Comparison of ENCODE assay signal across 24 mouse cellular contexts in the genomic region with DNA sequence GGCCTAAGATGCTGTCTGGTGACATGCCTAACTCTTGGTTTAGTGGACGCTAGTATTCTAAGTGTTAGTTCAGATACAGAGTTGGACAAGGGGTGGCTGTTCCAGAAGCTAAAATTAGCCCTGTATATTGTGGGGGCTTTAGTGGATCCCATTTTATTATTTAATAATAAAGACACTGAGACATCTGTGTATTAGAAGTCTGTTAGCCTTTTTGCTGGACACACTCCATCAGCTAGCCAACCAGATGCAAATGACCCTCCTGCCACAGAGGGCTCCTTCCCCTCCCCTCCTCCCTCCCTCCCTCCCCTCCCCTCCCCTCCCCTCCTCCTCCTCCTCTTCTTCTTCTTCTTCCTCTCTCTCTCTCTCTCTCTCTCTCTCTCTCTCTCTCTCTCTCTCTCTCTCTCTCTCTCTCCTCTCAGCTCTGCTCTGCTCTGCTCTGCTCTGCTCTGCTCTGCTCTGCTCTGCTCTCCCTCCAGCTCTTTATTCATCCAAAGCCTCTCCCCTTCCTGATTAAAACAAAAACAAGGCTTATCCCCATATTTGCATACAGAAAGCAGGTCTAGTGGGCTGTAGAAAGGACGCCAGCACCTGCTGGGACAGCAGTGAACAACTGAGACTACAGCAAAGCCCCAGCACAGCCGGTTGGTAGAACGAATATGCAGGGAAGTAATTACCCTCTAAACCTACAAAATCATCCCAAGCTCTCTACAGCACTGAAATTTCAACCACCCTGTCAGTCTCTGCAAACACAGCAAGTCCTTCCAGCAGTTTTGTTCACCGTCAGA. TPM values are rescaled to one million over a fixed set of nuclear protein-coding genes. Genes with fewer than 3 reads are reported as not detected.
DNase-seq lines count a peak whose midpoint lies in the region; ATAC-seq lines count a peak whose summit lies in the region.
"Had no signal": no experiment of that assay in that cellular context is flagged by ENCODE, and none has a peak within 500 bp of the region (broad histone marks: within the 10 kb centered on the region; RNA-seq: fewer than 3 reads in every experiment).

No protein-coding gene starts in this region.

- H3K4me1 ChIP-seq in kidney, embryonic 15.5 days = peaks cover 24% of the 10 kb centered on the region
- peaks cover 18% of the 10 kb centered on the region for H3K4me1 ChIP-seq in kidney, embryonic 16.5 days (ENCODE audit: insufficient read depth, low read length)
- peaks cover 19% of the 10 kb centered on the region for H3K4me1 ChIP-seq in embryonic facial prominence, embryonic 10.5 days

- H3K36me3 ChIP-seq in kidney, embryonic 15.5 days = no peaks in the 10 kb centered on the region
- no peaks in the 10 kb centered on the region for H3K36me3 ChIP-seq in kidney, embryonic 16.5 days (ENCODE audit: insufficient read depth, low read length)
- H3K36me3 ChIP-seq in embryonic facial prominence, embryonic 10.5 days (replicated peaks) = no peaks in the 10 kb centered on the region
- H3K36me3 ChIP-seq: G1E; limb, embryonic 10.5 days had no signal

- WGBS in kidney, embryonic 15.5 days = 41% methylated on average over 5 of the region's 5 CpGs
- WGBS in kidney, embryonic 16.5 days = 41% methylated on average over 5 of the region's 5 CpGs
- 30% methylated on average over 5 of the region's 5 CpGs for WGBS in embryonic facial prominence, embryonic 10.5 days

- H3K9ac ChIP-seq in kidney, embryonic 15.5 days = no peak overlapping the region
- H3K9ac ChIP-seq in kidney, embryonic 16.5 days (replicated peaks; ENCODE audit: low read length) = no peak overlapping the region
- H3K9ac ChIP-seq: forebrain, embryonic 13.5 days had no signal

- intact Hi-C loops in left cerebral cortex, postnatal 4 days (cut with DNase I) = no loop called here

- no peak for ATAC-seq in kidney, embryonic 15.5 days (replicated peaks; ENCODE audit: low FRiP score)
- no peak for ATAC-seq in kidney, embryonic 16.5 days (ENCODE audit: low FRiP score, low TSS enrichment)
- ATAC-seq: forebrain, embryonic 13.5 days had no signal

- DNase-seq in spleen, postnatal 36 days (ENCODE audit: low spot score in 2 of 2) = peak; percentile 68 to 69
- DNase-seq in spleen, postnatal 14 days (ENCODE audit: low spot score in 2 of 2) = no peak
- DNase-seq in embryonic facial prominence, embryonic 10.5 days (ENCODE audit: low spot score) = no peak
- no peak for DNase-seq in left cerebral cortex, postnatal 4 days
- DNase-seq in urinary bladder, postnatal 14 days (ENCODE audit: low spot score) = no peak
- DNase-seq: adrenal gland, postnatal 14 days; cerebellum, adult 11-12 months; cerebellum, postnatal 14 days; embryo, embryonic 11 days; gastrocnemius, postnatal 25 days; heart, postnatal 14 days; kidney, adult 11 months; kidney, postnatal 10 days; lung, adult 2 months; right cerebral cortex, postnatal 14 days had no signal

- H3K4me3 ChIP-seq in kidney, embryonic 15.5 days (replicated peaks) = no peak overlapping the region
- H3K4me3 ChIP-seq in kidney, embryonic 16.5 days (ENCODE audit: low read length) = no peak overlapping the region
- no peak overlapping the region for H3K4me3 ChIP-seq in embryonic facial prominence, embryonic 10.5 days
- H3K4me3 ChIP-seq: forebrain, embryonic 13.5 days; limb, embryonic 10.5 days; megakaryocyte, embryonic 14.5 days; myocyte had no signal

- no peaks in the 10 kb centered on the region for H3K9me3 ChIP-seq in kidney, embryonic 15.5 days (replicated peaks)
- no peaks in the 10 kb centered on the region for H3K9me3 ChIP-seq in kidney, embryonic 16.5 days (ENCODE audit: low read length)
- no peaks in the 10 kb centered on the region for H3K9me3 ChIP-seq in embryonic facial prominence, embryonic 10.5 days
- H3K9me3 ChIP-seq: forebrain, embryonic 13.5 days; limb, embryonic 10.5 days had no signal

- 0 out of 2 replicates have a peak overlapping the region, but pooled peaks have one; percentile 25 for H3K27ac ChIP-seq in kidney, embryonic 15.5 days
- no peak overlapping the region for H3K27ac ChIP-seq in kidney, embryonic 16.5 days (ENCODE audit: low read length)
- 0 out of 2 replicates have a peak overlapping the region, but pooled peaks have one; percentile 30 for H3K27ac ChIP-seq in embryonic facial prominence, embryonic 10.5 days (replicated peaks)
- H3K27ac ChIP-seq: forebrain, embryonic 13.5 days; limb, embryonic 10.5 days had no signal

- no peak overlapping the region for H3K4me2 ChIP-seq in kidney, embryonic 15.5 days
- no peak overlapping the region for H3K4me2 ChIP-seq in kidney, embryonic 16.5 days (replicated peaks; ENCODE audit: low read depth, low read length)
- H3K4me2 ChIP-seq: forebrain, embryonic 13.5 days; heart, embryonic 11.5 days; liver, embryonic 11.5 days had no signal

- H3K27me3 ChIP-seq in kidney, embryonic 15.5 days = no peaks in the 10 kb centered on the region
- H3K27me3 ChIP-seq in kidney, embryonic 16.5 days (ENCODE audit: insufficient read depth, low read length) = no peaks in the 10 kb centered on the region
- H3K27me3 ChIP-seq in embryonic facial prominence, embryonic 10.5 days (replicated peaks; ENCODE audit: low read depth, poor library complexity, severe bottlenecking) = no peaks in the 10 kb centered on the region
- H3K27me3 ChIP-seq: forebrain, embryonic 13.5 days had no signal

RNA-seq across cellular contexts. Expression of gene Morc3, which starts 41.8 kb away (rescaled TPM):
- 33.1 and 33.8 TPM in 2 replicates for polyA plus RNA-seq in kidney, embryonic 15.5 days (2015; fragmentation: Nextera tagmentation; extraction: Ambion mirVana)
- polyA plus RNA-seq in kidney, embryonic 16.5 days (2015; fragmentation: Nextera tagmentation; extraction: Ambion mirVana) = 33.1 and 33.3 TPM in 2 replicates
- 29.1 and 31.5 TPM in 2 replicates for polyA plus RNA-seq in embryonic facial prominence, embryonic 10.5 days (2016; fragmentation: Nextera tagmentation; extraction: Ambion mirVana)
- 10 to 100 TPM; 38.0 to 45.6 TPM for total RNA-seq in left cerebral cortex, postnatal 4 days (2021)

Comparison
In these comparisons a context has a peak if more than half of its experiments do, and no peak if none do; other contexts are left out.
1. DNase-seq: peak in spleen, postnatal 36 days (2 of 2); none in spleen, postnatal 14 days (0 of 2), embryonic facial prominence, embryonic 10.5 days (single experiment), left cerebral cortex, postnatal 4 days (single experiment) and urinary bladder, postnatal 14 days (single experiment).